Mouse (Mus musculus) T-helper 2 cell (primary cell): Measurements from ENCODE around the gene Ppp1r12a.

Experiments used
- in situ Hi-C: fragments of 300-600 bp; cut with MboI, MseI; formaldehyde crosslinking; loops from one replicate; pipeline ENCODE4 v1.15.1; 2025; ENCODE audit warnings: high pct_unique_total_duplicates

The Ppp1r12a gene

DNA sequence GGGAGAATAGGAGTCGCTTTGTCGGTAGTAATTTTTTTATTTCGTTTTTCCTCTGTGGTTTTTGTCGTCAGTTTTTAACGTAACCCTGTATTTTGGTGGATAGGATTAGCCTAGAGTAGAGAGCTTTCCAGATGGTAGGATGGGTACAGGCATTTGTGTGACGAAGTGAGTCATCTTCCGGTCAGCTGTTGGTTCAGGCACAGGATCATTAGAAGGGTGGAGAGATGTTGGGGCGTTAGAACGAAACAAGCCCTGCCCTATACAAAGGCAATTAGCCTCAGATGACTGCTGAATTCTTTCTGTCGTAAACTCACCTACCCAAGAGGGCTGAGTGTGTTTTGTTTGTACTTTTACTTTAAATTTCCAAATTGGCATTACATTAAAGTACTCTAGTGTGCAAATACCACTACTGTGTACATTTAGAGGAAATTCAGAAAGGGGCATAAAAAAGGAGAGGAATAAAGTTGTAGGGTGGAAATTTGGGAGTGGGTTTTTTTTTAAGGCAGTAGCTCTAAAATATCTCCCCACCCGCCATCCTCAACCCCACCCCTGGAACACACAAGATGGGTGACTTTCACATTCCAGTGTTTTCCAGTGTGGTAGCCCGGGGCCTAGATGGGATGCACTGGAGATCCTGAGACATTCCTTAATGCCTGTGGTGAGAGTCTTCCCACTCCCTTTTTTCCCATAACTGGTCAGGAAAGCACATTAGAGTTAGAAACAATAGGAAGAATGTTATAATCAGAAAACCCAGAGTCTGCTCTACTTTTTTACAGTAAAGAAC lies 129.9 kb downstream of the Ppp1r12a start:
- in situ Hi-C loops: no loop called here

DNA sequence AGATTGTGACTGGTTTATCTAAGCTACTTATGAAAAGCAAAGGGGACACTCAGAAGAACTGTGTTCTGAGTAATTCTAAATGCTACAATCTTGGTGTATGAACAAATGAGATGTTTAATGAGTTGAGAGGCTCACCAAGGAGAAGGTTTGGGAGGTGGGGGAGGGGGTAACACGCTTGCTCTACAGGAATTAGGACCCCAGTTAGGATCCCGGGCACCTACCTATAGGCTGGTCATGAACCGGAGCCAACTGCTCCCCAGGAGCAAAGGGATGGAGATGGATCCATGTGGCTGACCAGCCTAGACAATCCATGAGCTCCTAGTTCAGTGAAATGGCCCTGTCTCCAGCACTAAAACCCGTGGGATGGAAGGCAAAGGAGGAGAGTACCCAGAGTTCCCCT lies 130.7 kb downstream of the Ppp1r12a start:
- in situ Hi-C loops: no loop called here

DNA sequence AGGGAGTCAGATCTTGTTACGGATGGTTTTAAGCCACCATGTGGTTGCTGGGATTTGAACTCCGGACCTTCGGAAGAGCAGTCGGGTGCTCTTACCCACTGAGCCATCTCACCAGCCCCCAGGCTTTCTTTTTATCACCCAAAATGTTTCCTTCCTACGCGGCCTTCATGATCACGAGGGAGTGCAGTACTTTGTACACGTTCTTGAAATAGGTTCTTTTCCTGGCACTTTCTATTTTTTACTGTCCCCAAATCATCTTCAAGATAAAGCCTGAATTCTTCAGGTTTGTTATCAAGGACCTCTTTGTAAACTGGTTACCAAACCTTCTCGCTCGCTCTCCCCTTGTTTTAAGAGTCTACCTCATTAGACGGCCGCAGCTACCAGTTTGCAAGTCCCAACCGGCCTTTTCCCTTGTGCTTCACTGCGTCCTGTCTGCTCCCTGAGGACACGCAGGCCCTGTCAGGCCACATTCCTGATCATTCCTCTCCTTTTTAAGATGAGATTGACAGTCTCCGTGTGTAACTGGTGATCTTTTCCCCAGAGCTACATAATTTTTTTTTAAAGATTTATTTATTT lies 131.7 kb downstream of the Ppp1r12a start:
- in situ Hi-C loops: no loop called here

DNA sequence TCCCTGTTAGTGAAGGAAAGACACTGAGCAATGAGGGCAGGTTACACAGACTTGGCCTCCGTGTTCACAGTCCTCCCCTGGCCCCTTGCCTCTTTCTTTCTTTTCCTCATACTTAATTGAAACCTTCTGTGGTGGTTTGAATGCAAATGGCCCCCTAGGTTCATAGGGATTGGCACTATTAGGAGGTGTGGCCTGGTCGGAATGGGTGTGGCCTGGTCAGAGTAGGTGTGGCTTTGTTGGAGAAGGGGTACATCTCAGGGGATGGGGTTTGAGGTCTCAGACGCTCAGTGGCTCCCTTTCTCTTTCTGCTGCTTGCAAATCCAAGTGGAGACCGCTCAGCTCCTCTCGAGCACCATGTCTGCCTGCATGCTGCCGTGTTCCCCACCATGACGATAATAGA lies 132.8 kb downstream of the Ppp1r12a start:
- in situ Hi-C loops: no loop called here

DNA sequence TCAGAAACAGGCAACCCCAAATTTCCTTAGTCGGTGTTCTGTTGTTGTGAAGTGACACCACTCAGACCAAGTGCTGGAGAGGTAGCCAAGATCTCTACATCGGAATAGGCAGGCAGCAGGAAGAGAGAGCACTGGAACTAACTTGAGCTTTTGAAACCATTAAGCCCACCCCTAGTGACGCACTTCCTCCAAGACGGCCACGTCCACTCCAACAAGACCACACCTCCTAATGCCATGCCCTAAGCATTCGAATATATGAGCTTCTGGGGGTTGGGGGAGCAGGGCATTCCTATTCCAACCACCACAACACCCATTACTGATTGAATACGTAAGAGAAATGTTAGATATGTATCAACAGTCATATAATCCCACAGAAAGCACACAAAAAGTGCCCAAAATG lies 134.5 kb downstream of the Ppp1r12a start:
- in situ Hi-C loops: no loop called here

DNA sequence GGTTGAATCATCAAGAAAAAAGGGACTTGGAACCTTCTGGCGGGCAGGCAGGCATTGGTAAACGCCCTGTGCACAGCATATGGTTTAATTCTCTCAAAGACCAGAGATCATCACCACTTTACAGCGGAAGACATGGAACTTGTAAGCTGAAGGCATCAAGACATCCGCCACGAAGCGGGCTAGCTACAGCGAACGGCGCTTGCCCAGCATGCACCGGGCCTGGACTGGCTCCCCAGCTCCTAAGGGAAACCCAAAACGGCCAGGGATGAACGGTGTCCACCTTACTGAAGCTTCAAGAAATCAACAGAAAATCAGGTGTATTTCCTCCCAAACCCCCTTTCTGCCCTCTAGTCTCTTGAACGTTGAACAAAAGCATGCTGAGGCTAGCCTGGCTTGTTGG lies 136.3 kb downstream of the Ppp1r12a start:
- in situ Hi-C loops: no loop called here

DNA sequence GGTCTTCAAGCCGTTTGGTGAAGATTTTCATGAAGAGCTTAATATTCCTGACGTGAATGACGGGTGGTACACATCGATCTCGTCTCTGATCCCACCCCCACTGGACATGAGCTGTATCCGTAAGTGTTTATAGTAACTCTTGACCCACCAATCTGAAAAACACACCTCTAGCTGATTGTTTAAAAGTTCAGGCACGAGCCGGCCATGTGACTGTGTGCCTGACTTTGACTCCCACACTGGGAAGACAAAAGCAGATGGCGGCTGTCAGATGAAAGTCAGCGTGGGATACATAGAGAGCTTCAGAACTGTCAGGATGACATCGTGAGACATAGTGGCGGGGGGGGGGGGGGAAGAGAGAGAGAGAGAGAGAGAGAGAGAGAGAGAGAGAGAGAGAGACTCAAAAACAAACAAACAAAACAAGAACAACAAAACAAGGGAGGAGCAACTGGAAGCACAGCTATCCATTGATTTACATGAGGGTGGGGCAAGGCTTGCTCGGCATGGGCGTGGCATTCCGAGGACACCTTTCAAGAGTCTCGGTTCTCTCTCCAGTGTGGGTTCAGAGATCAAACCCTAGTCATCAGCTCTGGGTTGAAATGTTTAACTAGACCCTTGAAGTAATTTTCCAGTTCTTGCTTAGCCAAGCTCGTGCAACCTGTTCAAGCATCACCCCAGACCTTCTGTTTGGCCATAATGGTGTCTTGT lies 137.0 kb downstream of the Ppp1r12a start:
- in situ Hi-C loops: no loop called here

DNA sequence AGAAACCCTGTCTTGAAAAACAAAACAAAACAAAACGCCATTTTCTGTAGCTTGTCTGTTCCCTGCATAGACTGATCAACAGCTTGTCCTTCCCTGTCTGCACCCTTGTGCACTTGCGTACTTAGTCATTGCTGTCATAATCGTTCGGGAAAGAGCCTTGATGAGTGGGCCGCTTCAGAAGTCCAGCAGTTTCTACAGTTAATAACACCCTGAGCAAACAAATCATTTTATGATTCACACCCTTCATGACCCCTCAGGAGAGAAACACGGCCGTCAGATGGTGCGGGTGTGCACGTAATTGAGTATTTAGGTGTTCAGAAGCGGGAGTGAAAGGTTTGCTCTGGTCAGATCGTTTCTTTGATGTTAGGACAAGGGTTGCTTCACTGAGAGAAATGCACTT lies 137.8 kb downstream of the Ppp1r12a start:
- in situ Hi-C loops: no loop called here

DNA sequence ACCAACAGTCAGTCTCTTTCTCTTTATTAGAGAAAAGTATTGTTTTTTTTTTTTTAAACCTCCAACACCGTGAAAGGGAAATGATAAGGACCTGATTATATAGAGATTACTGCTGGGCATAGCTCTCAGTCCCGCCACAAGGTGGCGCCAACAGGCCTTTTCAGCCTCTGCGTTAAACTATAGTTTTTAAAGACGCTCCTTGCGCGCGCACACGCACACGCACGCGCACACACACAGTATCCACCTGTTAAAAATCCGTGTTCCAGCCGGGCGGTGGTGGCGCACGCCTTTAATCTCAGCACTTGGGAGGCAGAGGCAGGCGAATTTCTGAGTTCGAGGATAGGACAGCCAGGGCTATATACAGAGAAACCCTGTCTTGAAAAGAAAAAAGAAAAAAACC lies 138.8 kb downstream of the Ppp1r12a start:
- in situ Hi-C loops: no loop called here

DNA sequence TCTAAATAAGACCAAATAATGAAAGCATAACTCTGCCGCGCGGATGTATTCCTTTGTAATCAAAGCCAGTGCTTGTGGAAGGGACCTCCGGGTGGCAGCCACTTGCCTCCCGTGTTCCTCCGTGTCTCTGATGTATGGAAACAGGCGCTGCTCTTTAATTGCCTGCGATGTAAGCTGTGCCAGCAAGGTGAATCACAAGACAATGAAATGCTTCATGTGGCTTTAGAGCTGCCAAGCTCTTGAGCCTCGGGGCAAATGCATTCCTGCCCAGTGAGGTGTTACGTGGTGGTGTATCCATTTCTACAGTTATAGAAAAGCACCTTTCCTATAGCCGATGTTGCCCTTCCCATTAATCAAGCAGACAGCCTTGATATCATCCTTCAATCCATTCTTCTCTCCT lies 145.8 kb downstream of the Ppp1r12a start:
- in situ Hi-C loops: loop anchor here (5.0 kb wide), 1 partner anchor 140 kb away; no protein-coding TSS in a partner anchor

DNA sequence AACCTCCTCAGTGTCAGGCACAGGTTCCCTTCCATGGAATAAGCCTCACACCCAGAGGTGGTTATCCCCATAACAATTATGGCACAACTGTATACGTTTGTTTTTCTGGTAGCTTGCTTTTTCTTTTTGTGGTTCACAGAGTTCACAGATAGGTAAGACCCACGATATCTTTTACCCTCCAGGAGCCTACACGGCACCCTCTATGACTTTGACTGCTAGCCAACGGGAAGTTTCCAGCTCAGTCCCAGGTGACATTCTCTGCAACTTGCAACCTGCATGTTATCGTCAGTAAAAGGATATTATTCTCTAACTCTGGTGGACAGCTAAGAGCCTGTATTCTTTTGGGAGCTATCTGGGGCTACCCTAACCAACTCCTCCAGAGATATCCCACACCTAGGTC lies 148.2 kb downstream of the Ppp1r12a start:
- in situ Hi-C loops: no loop called here

DNA sequence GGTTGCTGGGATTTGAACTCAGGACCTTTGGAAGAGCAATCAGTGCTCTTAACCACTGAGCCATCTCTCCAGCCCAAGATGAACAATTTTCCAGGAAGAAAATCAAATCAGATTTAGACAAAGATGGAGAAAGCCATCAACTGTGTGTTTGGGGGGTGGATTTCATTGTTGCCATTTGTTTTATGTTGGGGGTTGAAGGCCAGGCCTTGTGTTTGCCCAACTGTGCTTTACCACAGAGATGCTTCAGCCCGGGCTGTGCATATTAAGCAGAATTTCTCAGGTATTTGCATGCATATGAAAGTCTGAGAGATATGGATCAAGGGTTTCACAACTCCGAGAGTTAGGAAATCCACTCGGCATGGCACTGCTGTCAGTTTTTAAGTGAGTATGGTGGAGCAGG lies 149.4 kb downstream of the Ppp1r12a start:
- in situ Hi-C loops: no loop called here

DNA sequence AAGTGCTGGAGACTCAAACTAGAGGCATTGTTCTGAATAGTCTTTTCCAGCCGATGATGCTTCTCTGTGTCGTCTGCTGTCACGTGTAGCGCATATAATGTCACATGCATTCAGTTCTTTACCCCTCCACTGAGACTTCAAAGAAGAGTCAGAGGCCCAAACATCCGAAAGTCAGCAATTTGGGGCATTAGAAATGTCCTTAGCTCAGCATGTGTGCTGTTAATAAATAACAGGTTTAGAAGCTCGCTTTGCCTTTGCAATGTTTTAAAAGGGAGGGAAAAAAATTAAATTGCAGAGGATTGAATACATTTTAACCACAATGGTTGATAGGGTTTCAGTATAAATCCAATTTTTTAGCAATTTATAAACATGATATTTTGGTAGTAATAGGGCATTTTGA lies 151.9 kb downstream of the Ppp1r12a start:
- in situ Hi-C loops: no loop called here

DNA sequence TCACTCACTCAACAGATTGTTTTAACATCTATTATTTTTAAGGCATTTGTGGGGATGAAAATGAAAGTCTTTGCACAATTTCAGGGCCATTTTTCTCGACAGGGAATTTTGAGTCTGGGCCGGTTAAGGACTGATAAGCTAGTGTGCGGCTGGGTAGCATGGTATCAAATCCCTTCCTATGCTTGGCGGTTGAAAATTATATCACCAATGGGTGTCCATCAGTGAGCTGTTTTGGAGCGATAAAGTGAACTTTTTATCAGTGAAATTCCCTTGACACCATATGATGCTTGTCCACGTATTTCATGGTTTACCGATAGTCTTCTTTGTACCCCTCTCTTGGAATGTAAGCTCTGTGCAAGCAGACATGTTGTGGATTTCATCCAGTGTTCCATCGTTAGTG lies 152.4 kb downstream of the Ppp1r12a start:
- in situ Hi-C loops: no loop called here

DNA sequence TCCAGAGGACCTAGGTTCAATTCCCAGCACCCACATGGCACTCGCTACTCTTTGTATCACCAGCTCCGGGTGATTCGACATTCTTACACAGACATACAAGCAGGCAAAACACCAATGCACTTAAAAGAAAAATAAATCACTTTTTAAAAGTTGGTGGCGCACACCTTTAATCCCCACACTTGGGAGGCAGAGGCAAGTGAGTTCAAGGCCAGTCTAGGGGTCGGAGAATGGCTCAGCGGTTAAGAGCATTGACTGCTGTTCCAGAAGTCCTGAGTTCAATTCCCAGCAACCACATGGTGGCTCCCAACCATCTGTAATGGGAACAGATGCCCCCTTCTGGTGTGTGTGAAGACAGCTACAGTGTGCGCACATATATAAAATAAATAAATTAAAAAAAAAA lies 153.2 kb downstream of the Ppp1r12a start:
- in situ Hi-C loops: no loop called here

DNA sequence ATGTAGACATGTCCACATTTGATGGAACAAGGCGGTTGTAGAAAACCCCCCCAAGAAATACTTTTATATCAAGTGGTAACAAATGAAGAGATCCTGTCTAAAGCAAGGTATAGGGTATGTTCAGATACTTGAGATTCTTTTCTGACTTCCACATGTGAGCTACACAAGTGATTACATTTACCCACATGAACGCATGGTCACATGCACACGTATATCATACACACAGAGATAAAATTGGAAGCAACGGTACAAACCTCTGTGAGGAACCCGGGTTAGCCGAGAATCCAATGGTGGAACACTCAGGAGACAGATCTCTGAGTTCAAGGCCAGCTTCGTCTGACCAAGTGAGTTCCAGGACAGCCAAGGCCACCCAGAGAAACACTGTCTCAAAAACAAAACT lies 166.4 kb downstream of the Ppp1r12a start:
- in situ Hi-C loops: no loop called here

DNA sequence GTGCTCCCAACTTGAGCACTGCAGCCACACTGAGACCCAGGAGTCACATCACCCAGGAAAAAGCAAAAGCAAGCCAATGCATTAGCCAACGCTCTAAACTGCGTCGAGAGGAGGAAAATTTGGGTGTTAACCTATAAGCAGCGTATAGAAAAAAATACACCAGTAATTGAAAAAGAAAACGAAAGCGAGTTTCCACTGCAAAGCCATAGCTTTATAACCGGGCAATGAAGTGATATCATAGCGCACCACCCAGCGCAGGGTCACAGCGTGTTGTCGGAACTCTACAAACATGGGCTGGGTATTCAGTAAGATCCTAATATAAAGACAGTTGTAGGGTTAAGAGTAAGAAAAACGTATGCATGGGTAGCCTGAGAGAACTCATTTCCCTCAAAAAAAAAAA lies 167.0 kb downstream of the Ppp1r12a start:
- in situ Hi-C loops: no loop called here

DNA sequence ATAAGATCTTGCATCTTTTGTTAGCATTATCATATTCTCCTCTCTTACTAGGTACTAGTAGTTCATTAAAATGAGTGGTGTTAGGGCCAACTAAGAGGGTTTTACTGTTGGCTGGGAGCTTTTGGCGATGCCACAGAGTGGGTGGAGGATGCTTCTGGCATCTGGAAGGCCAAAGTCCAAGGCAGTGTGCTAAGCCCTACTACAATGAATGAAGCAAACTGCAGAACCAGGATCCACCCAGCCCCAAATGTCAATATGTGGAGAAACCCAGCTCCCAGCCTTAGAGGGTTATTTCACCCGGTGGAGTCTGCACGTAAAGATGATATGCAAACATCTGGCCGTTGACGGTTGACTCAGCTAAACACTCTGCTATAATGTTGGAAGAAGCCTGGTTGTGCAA lies 167.8 kb downstream of the Ppp1r12a start:
- in situ Hi-C loops: no loop called here

DNA sequence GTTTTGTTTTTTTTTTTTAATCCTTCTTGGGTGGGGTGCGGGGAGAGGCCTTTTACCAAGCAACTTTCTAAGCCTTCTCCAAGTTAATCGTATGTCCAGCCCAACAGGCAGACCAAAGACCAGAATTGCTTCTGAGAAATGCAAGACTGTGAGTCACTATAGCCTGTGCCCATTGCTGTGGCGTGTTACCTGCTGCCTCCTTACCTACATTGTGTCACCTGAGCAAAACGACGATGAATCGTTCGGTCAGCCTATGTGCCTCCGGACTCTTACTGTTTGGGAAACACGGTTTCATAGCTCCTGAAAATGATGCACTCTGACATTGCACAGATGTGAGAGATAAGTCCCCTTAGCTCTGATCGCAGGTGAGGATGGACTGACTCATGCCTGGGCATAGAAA lies 169.0 kb downstream of the Ppp1r12a start:
- in situ Hi-C loops: no loop called here

DNA sequence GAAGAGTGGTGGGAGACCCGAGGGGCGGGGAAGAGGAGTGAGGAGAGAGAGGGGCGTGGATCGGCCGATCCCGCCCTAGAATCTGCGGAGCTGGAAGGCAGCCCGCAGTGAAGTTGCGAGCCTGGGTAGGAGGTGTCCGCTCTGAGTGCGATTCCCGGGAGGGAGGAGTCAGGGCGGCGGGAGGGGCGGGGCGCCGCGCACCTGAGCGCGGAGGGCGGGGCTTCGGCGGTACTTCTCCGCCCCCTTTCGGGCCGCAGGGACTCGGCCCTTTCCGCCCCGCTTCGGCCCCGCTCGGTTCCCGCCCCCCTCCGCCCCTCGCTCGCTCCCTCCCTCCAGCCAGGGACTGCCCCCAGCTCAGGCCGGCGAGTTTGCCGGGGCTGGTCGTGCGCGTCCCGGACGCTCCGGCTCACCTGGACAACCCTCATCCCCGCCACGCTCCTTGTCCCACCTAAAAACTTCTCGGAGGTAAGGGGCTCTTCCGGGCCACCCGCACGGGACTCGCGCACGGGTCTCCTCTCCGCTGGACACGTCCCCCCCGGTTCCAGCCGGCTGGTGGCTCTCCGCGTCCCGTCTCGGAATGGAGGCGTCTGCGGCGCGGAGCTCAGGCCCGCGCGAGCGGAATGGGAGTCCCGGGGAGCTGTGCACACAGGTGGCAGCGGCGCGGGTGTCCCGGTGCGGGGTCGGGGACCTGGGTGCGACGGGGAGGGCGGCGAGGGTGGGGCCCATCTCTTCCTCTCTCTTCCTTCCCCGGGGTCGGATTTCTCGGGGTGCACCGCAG lies 170.0 kb downstream of the Ppp1r12a start, which contains the start of gene Pawr:
Pawr (plus strand) TSS at position 338 of the 778 bp plus-strand sequence.
- in situ Hi-C loops: no loop called here

DNA sequence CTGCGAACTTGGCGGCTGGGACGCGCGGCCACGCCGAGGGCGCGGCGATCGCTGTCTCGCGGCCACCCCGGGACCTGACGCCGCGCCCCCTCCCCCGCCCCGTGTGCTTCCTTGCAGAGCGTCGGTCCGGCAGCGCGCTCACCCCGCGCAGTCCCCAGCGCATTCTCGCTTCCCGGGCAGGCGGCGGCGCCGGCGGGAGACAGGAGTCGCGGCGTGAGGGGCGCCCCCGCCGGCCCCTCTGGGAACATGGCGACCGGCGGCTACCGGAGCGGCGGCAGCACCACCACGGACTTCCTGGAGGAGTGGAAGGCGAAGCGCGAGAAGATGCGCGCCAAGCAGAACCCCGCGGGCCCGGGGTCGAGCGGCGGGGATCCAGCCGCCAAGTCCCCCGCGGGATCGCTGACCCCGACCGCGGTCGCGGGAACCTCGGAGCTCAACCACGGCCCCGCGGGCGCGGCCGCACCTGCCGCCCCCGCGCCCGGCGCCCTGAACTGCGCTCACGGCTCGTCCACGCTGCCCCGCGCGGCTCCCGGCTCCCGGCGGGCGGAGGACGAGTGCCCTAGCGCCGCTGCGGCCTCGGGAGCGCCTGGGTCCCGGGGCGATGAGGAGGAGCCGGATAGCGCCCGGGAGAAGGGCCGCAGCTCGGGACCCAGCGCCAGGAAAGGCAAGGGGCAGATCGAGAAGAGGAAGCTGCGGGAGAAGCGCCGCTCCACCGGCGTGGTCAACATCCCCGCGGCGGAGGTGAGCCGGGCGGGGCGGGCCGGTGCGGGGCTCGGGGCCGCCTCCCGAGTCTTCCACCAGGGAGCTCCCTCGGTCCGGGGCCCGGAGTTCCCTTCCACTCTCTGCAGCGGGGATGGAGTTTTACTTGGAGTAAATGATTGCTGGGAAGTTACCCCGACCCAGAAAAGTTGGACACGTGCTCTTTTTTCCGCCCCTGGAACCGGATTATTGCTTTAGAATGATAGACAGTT lies 170.9 kb downstream of the Ppp1r12a start:
- in situ Hi-C loops: no loop called here
